Mouse (Mus musculus): ENCODE measurements at regions not wholly inside any gene's neighbourhood (a gene's known extent, or its start where the extent isn't known, plus 50 kb on each side); places are given as distances from the start of the nearest gene placed in this dataset.
"Not testable (repeated sequence)": the region's sequence is repeated elsewhere in the genome, so short reads cannot be mapped to it uniquely, and the experiment has no call there.

DNA sequence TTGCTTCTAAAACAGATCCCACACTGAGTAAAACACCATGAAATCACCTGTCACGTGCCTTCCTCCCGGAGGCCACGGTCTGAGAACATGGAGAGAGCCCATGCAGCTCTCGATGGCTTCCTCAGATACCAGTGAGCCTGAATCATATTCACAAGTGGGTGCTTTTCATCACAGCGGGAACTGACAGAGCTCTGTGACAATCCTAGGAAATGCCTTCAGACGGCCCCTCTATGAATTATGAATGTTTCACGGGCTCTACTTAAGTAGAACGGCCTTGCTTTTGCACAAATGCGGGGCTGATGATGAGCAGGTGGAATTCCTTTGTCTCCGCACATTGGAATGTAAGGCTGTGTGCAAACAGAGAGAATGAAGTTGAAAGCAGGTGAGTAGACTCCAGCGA is 383.1 kb downstream of the Lrig3 start:
- DNase-seq: no peak

- DNase-seq: no peak
Observed at GRCm38 (mm10) chr10:126337426-126337825, 371.5 kb downstream of the Lrig3 start.

- no peak for DNase-seq
Observed at GRCm38 (mm10) chr10:126333786-126334185, 367.8 kb downstream of the Lrig3 start.

GRCm38 (mm10) chr10:126330305-126330969 is 364.5 kb downstream of the Lrig3 start:
- DNase-seq: peak; percentile 80

DNA sequence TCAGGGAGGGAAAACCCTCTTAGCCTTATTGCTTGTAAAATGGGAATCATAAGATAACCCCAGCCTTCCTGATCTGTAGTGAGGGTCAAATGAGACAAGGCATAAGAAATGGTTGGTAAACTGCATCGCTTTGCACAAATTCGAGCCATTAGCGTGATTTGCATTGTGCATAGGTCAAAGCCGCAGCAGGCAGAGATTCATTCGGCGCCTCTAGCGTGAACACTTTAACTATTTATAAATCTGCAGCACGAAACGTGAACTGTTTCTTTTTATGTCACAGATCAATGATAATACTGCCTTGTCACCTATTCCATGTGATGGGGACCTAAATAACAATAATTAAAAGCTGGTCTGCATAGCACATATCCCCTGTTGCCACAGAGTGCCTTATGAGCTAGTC is 354.9 kb downstream of the Lrig3 start:
- no peak for DNase-seq

- no peak for DNase-seq
Observed at GRCm38 (mm10) chr10:126319795-126320194, 353.8 kb downstream of the Lrig3 start.

DNA sequence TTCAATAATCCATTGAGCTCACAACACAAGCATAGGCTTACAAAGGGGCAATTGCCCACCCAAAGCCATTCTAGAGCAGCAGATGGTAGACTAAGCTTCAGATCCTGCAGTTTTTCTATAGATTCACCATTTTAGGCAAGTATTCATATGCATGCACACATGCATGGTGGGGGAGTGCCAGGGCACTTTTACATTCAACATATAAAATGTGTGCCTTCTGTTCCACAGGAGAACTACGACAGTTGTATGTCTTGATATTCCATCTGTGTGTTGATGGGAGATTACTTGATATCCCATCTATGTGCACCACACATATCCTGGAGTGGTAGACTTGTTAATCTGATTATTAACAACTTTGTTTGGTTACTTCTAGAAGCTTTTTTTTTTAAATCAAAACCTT is 334.0 kb downstream of the Lrig3 start:
- DNase-seq: no peak

DNA sequence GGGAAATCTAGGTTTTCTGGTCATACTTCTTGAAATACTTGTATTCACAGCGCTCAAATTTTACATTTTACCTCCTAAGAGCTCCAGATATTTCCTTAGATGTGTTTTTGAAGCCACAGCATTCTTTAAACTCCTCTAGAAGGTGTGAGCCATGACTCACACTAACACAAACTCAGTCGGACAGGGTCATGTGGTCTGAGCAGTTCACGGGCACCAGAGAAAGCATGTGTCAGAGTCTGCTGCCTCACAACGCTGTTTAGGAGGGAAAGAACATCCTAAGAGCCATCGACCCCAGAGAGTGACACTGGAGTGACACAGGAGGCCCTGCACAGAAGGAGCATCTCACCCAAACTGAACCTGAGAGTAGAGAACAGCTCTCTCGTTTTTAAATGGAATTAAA is 332.2 kb downstream of the Lrig3 start:
- no peak for DNase-seq

GRCm38 (mm10) chr10:126295853-126296252 is 329.9 kb downstream of the Lrig3 start:
- DNase-seq: no peak

DNA sequence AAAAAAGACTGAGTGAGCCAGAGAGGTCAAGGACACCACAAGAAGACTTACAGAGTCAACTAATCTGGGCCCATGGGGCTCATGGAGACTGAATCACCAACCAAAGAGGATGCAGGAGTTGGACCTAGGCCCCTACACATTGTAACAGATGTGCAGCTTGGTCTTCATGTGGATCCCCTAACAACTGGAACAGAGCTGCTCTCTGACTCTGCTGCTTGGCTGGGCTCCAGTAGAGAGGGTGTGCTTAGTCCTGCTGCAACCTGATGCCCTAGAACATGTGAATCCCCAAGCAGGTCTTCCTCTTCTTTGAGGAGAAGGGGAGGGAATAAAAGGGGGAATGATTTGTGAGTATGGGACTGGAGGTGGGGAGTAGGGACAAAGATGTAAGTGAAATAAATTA is 325.8 kb downstream of the Lrig3 start:
- DNase-seq: peak; percentile 35

- DNase-seq: not testable (repeated sequence)
Observed at GRCm38 (mm10) chr10:126285096-126285495, 319.1 kb downstream of the Lrig3 start.

GRCm38 (mm10) chr10:126270376-126270775 is 304.4 kb downstream of the Lrig3 start:
- DNase-seq: no peak

- no peak for DNase-seq
Observed at GRCm38 (mm10) chr10:126267321-126267998, 301.5 kb downstream of the Lrig3 start.

- no peak for DNase-seq
Observed at GRCm38 (mm10) chr10:126257171-126257570, 291.2 kb downstream of the Lrig3 start.

DNA sequence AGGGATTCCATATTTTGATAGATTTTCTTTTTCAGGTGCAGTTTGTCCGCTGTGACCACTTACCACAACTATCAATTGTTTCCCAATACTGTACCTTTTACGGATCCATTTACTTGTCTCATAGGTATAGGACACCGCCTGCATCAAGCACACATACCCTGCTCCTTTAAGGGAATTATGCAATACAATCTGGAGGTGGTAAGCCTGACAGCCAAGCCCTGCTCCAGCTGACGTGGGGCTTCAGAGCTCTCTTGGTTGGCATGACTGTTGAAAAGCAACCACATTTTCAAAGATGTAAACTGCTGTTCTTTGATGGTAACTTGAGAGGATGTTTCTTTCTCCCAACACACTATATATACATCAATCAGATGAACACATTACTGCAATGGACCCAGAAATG is 288.2 kb downstream of the Lrig3 start:
- no peak for DNase-seq

GRCm38 (mm10) chr10:126249176-126249575 is 283.2 kb downstream of the Lrig3 start:
- DNase-seq: no peak

GRCm38 (mm10) chr10:126243051-126243450 is 277.1 kb downstream of the Lrig3 start:
- DNase-seq: no peak

DNA sequence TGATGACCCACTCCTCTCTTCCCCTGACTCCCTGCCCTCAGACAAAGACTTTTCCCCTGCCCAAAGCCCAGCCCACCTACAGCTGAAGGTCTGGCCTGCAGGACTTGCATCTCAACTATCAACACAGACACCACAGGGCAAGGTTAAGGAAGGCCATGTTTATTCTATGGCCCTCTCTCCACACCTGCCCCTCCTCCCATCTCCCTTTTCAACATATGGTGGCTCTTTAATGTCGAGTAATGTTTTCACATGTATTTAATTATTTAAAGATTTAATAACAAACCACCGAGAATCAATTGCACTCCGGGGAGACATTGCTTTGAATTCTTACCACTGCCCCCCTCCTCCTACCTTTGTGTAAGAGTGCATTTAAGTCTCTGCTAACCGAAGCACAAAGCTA is 273.6 kb downstream of the Lrig3 start:
- no peak for DNase-seq

Small RNA genes lying in the stretch of these regions (microRNA-seq; reads per million reads assigned to microRNA genes)
- gene Mir378d (ENCODE audit: borderline replicate concordance in 2 of 2): 62.2 to 87.7 reads per million in 2 experiments

Data from gastrocnemius, postnatal 25 days (tissue).